Mouse (Mus musculus) E14TG2a.4 (cell line): ENCODE results near the gene Olfr27.

Experiments
- CTCF ChIP-seq: conservative IDR thresholded peaks from 2 replicates; pipeline ENCODE4 v1.5.1; 2014; ENCODE audit warnings: low read length
- POU5F1 ChIP-seq: IDR thresholded peaks from 2 replicates; pipeline ENCODE4 v1.6.1; 2014; ENCODE audit warnings: low read length, borderline replicate concordance

DNA sequence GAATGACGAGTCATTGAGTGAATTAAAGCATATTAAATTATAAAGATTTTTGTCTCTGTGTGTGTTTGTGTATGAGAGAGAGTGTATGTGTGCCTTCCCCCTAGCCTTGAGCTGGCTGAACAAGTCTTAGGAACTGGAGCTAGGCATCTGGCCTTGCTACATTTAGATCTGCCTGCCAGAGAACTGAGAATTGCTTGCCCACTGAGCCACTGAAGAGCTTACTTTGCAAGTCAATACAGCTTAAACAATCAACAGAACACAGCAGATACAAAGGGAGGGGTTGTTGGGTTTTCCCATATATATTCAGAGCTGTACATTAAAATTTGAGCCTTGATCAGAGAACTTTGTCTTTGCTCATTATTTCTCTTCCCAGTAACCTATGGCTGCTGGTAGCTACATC, 24.5 kb downstream of the Olfr27 start:
- no peak for TF ChIP-seq CTCF
- TF ChIP-seq POU5F1, result no peak
